Mouse (Mus musculus) ES-Bruce4 (cell line): ENCODE measurements around the gene Tenm4. TPM values are rescaled to one million over a fixed set of nuclear protein-coding genes. Genes with fewer than 3 reads are reported as not detected.

Experiments
- H3K27ac ChIP-seq: 2 replicates; pipeline ENCODE4 v1.5.1; 2012; ENCODE audit warnings: low read length, inconsistent platforms; ENCODE audit not compliant: insufficient read depth
- H3K27me3 ChIP-seq: 2 replicates; pipeline ENCODE4 v1.6.1; 2012; ENCODE audit warnings: mild to moderate bottlenecking, low read length, inconsistent platforms; ENCODE audit not compliant: control insufficient read depth, poor library complexity, insufficient read depth, severe bottlenecking
- H3K36me3 ChIP-seq: 2 replicates; pipeline ENCODE4 v1.6.1; 2012; ENCODE audit warnings: inconsistent platforms, mild to moderate bottlenecking, low read length, moderate library complexity; ENCODE audit not compliant: control insufficient read depth, poor library complexity, insufficient read depth, severe bottlenecking
- H3K4me1 ChIP-seq: one replicate; pipeline ENCODE4 v1.8.1; 2011; ENCODE audit warnings: low read length; ENCODE audit not compliant: control insufficient read depth, insufficient read depth
- H3K4me3 ChIP-seq: 2 replicates; pipeline ENCODE4 v1.5.1; 2011; ENCODE audit warnings: low read depth, mild to moderate bottlenecking, low read length
- H3K9ac ChIP-seq: 2 replicates; pipeline ENCODE4 v1.6.1; 2012; ENCODE audit warnings: low read depth, mild to moderate bottlenecking, inconsistent platforms; ENCODE audit not compliant: poor library complexity, severe bottlenecking
- H3K9me3 ChIP-seq: replicated peaks from 2 replicates; pipeline ENCODE4 v1.6.1; 2012; ENCODE audit warnings: mild to moderate bottlenecking, low read length, inconsistent platforms; ENCODE audit not compliant: control insufficient read depth, poor library complexity, insufficient read depth, severe bottlenecking
- CTCF ChIP-seq: IDR thresholded peaks from one replicate; pipeline ENCODE4 v1.8.1; 2011; ENCODE audit warnings: low read depth, low read length
- EP300 ChIP-seq: IDR thresholded peaks from 2 replicates; pipeline ENCODE4 v1.6.1; 2011; ENCODE audit warnings: low read depth, low read length; ENCODE audit not compliant: insufficient read depth
- POLR2A ChIP-seq: IDR thresholded peaks from one replicate; pipeline ENCODE4 v1.8.1; 2011; ENCODE audit warnings: low read length; ENCODE audit not compliant: insufficient read depth
- polyA plus RNA-seq: library from polyadenylated mRNA; stranded (reverse); fragments of >200 nt; gene quantifications from 2 replicates; pipeline ENCODE4 v1.2.4, GENCODE M21; 2011; ENCODE audit warnings: low read depth; ENCODE audit not compliant: missing spikeins, insufficient read depth, insufficient read length

Gene Tenm4
- polyA plus RNA-seq, 1 experiment = 4.8 TPM

- Histone ChIP-seq H3K27ac (no peak overlapping the region), H3K36me3 (no peaks in the 10 kb centered on the region), H3K27me3 (no peaks in the 10 kb centered on the region), H3K4me3 (no peak overlapping the region), H3K4me1 (peaks cover 2% of the 10 kb centered on the region), H3K9ac (no peak overlapping the region), H3K9me3 (no peaks in the 10 kb centered on the region; the same call in 1 of the 2 replicates)
- no peak for TF ChIP-seq POLR2A
- no peak for TF ChIP-seq EP300
- no peak for TF ChIP-seq CTCF
Measured at GRCm38 (mm10) chr7:96677082-96677481, 506.0 kb downstream of the Tenm4 start.

GRCm38 (mm10) chr7:96678236-96678635 is 507.2 kb downstream of the Tenm4 start:
- Histone ChIP-seq H3K27me3 (no peaks in the 10 kb centered on the region), H3K9ac (no peak overlapping the region), H3K9me3 (no peaks in the 10 kb centered on the region; the same call in 1 of the 2 replicates), H3K27ac (no peak overlapping the region), H3K4me1 (no peaks in the 10 kb centered on the region), H3K4me3 (no peak overlapping the region), H3K36me3 (no peaks in the 10 kb centered on the region)
- TF ChIP-seq CTCF (no peak), EP300 (no peak), POLR2A (no peak)

- Histone ChIP-seq H3K9me3 (no peaks in the 10 kb centered on the region; the same call in 1 of the 2 replicates), H3K4me3 (no peak overlapping the region), H3K36me3 (no peaks in the 10 kb centered on the region), H3K27me3 (no peaks in the 10 kb centered on the region), H3K27ac (no peak overlapping the region), H3K4me1 (no peaks in the 10 kb centered on the region), H3K9ac (no peak overlapping the region)
- TF ChIP-seq CTCF (no peak), POLR2A (no peak), EP300 (no peak)
Measured at GRCm38 (mm10) chr7:96679746-96680145, 508.7 kb downstream of the Tenm4 start.

GRCm38 (mm10) chr7:96680405-96680804 is 509.4 kb downstream of the Tenm4 start:
- no peak overlapping the region for H3K27ac ChIP-seq
- no peaks in the 10 kb centered on the region for H3K27me3 ChIP-seq
- no peak for TF ChIP-seq POLR2A
- TF ChIP-seq EP300 = no peak
- no peak for TF ChIP-seq CTCF
- H3K36me3 ChIP-seq = no peaks in the 10 kb centered on the region
- no peak overlapping the region for H3K4me3 ChIP-seq
- H3K9ac ChIP-seq = no peak overlapping the region
- no peaks in the 10 kb centered on the region for H3K9me3 ChIP-seq
- H3K4me1 ChIP-seq = no peaks in the 10 kb centered on the region

GRCm38 (mm10) chr7:96681808-96682207 is 510.8 kb downstream of the Tenm4 start:
- Histone ChIP-seq H3K9me3 (no peaks in the 10 kb centered on the region), H3K4me1 (no peaks in the 10 kb centered on the region), H3K27me3 (no peaks in the 10 kb centered on the region), H3K9ac (no peak overlapping the region), H3K27ac (no peak overlapping the region), H3K4me3 (no peak overlapping the region), H3K36me3 (no peaks in the 10 kb centered on the region)
- TF ChIP-seq CTCF = no peak

GRCm38 (mm10) chr7:96688141-96688540 is 517.1 kb downstream of the Tenm4 start:
- Histone ChIP-seq H3K4me1 (no peaks in the 10 kb centered on the region), H3K4me3 (no peak overlapping the region), H3K9ac (no peak overlapping the region), H3K9me3 (no peaks in the 10 kb centered on the region), H3K36me3 (no peaks in the 10 kb centered on the region), H3K27ac (no peak overlapping the region), H3K27me3 (no peaks in the 10 kb centered on the region)
- no peak for TF ChIP-seq CTCF
- TF ChIP-seq EP300 = no peak
- no peak for TF ChIP-seq POLR2A
